In the genomic region with DNA sequence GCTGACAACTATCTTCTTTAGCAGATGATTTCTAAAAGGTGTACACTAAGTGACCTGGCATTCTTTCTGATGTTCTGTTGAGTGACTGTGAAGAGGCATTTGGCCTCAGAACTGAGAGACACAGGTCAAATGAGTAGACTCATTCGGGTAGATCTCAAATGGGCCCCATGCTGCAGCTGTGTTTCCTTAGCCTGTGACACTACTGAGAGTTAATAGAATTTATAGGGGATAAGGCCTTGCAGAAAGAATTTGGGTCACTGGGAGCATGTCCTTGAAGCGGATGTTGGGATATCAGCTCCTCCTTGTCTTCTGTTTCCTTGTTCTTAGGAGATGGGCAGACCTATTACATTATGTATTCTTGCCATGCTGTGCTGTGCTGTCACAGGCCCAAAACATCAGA, we compare ENCODE assay signal across 23 mouse cellular contexts.
DNase-seq lines count a peak whose midpoint lies in the region; ATAC-seq lines count a peak whose summit lies in the region.
"Had no signal": no experiment of that assay in that cellular context is flagged by ENCODE, and none has a peak within 500 bp of the region (broad histone marks: within the 10 kb centered on the region; RNA-seq: fewer than 3 reads in every experiment).

No protein-coding gene starts in this region.

- H3K4me1 ChIP-seq in kidney, embryonic 14.5 days (ENCODE audit: control insufficient read depth, insufficient read depth, low read length) = no peaks in the 10 kb centered on the region
- H3K4me1 ChIP-seq in midbrain, embryonic 11.5 days (ENCODE audit: control insufficient read depth, insufficient read depth, low read length) = no peaks in the 10 kb centered on the region
- no peaks in the 10 kb centered on the region for H3K4me1 ChIP-seq in midbrain, embryonic 16.5 days (ENCODE audit: control insufficient read depth, insufficient read depth, low read length)
- H3K4me1 ChIP-seq: heart, embryonic 10.5 days; heart, embryonic 13.5 days had no signal

- no peak overlapping the region for H3K9ac ChIP-seq in kidney, embryonic 14.5 days (ENCODE audit: low read depth, low read length)
- no peak overlapping the region for H3K9ac ChIP-seq in midbrain, embryonic 11.5 days (ENCODE audit: low read length)
- no peak overlapping the region for H3K9ac ChIP-seq in midbrain, embryonic 16.5 days (ENCODE audit: low read depth, low read length)
- H3K9ac ChIP-seq: forebrain, postnatal 0 days; heart, embryonic 13.5 days; hindbrain, embryonic 14.5 days had no signal

- no peaks in the 10 kb centered on the region for H3K27me3 ChIP-seq in kidney, embryonic 14.5 days (ENCODE audit: control insufficient read depth, insufficient read depth, low read length)
- no peaks in the 10 kb centered on the region for H3K27me3 ChIP-seq in midbrain, embryonic 11.5 days (ENCODE audit: control insufficient read depth, insufficient read depth, low read length)
- H3K27me3 ChIP-seq in midbrain, embryonic 16.5 days (ENCODE audit: control insufficient read depth, insufficient read depth, low read depth, low read length) = no peaks in the 10 kb centered on the region
- H3K27me3 ChIP-seq: heart, embryonic 13.5 days had no signal

- H3K4me2 ChIP-seq in kidney, embryonic 14.5 days (replicated peaks; ENCODE audit: low read depth, low read length) = no peak overlapping the region
- no peak overlapping the region for H3K4me2 ChIP-seq in midbrain, embryonic 11.5 days
- H3K4me2 ChIP-seq in midbrain, embryonic 16.5 days (ENCODE audit: low read length) = no peak overlapping the region
- H3K4me2 ChIP-seq: heart, embryonic 13.5 days; hindbrain, embryonic 14.5 days had no signal

- ATAC-seq in kidney, embryonic 14.5 days (ENCODE audit: low FRiP score, low TSS enrichment) = peak; percentile 49; the same call in 1 of the 2 replicates
- ATAC-seq in midbrain, embryonic 11.5 days (ENCODE audit: low FRiP score) = no peak
- no peak for ATAC-seq in midbrain, embryonic 16.5 days
- ATAC-seq in activated CD4-positive, CD25-positive, alpha-beta regulatory T cell, adult 4 months = no peak
- ATAC-seq: forebrain, embryonic 14.5 days; forebrain, postnatal 0 days had no signal

- H3K36me3 ChIP-seq in kidney, embryonic 14.5 days (ENCODE audit: control insufficient read depth, insufficient read depth, low read length) = no peaks in the 10 kb centered on the region
- H3K36me3 ChIP-seq in midbrain, embryonic 11.5 days (ENCODE audit: control insufficient read depth, insufficient read depth, low read length) = no peaks in the 10 kb centered on the region
- H3K36me3 ChIP-seq in midbrain, embryonic 16.5 days (ENCODE audit: control insufficient read depth, insufficient read depth, low read length) = no peaks in the 10 kb centered on the region
- H3K36me3 ChIP-seq: heart, embryonic 10.5 days; heart, embryonic 13.5 days had no signal

- no peak overlapping the region for H3K27ac ChIP-seq in kidney, embryonic 14.5 days (ENCODE audit: low read depth, low read length)
- H3K27ac ChIP-seq in midbrain, embryonic 11.5 days (ENCODE audit: low read depth, low read length) = no peak overlapping the region
- no peak overlapping the region for H3K27ac ChIP-seq in midbrain, embryonic 16.5 days (ENCODE audit: low read length)
- H3K27ac ChIP-seq: gastrocnemius, adult 2 months; heart, adult 2 months; heart, embryonic 10.5 days; heart, embryonic 13.5 days; hindbrain, embryonic 14.5 days had no signal

- H3K9me3 ChIP-seq in kidney, embryonic 14.5 days (ENCODE audit: control insufficient read depth, low read length) = no peaks in the 10 kb centered on the region
- no peaks in the 10 kb centered on the region for H3K9me3 ChIP-seq in midbrain, embryonic 11.5 days (ENCODE audit: control insufficient read depth, low read length)
- no peaks in the 10 kb centered on the region for H3K9me3 ChIP-seq in midbrain, embryonic 16.5 days (replicated peaks; ENCODE audit: control insufficient read depth, low read length, poor library complexity, severe bottlenecking)
- H3K9me3 ChIP-seq: heart, embryonic 10.5 days; heart, embryonic 13.5 days had no signal

- 29% methylated on average over 2 of the region's 2 CpGs for WGBS in kidney, embryonic 14.5 days
- 73% methylated on average over 2 of the region's 2 CpGs for WGBS in midbrain, embryonic 11.5 days
- 86% methylated on average over 2 of the region's 2 CpGs for WGBS in midbrain, embryonic 16.5 days

- peak; percentile 40 for DNase-seq in heart, adult 11 months
- DNase-seq in heart, adult 18-20 months = no peak
- DNase-seq in kidney, adult 8-10 months = no peak
- peak; percentile 39 for DNase-seq in midbrain, embryonic 11.5 days (ENCODE audit: low spot score, missing footprints)
- no peak for DNase-seq in left cerebral cortex, postnatal 10 days (ENCODE audit: extremely low spot score in 1 of 2, low spot score in 2 of 2)
- DNase-seq: adrenal gland, postnatal 10 days; adrenal gland, postnatal 36 days; cerebellum, adult 18-20 months; cerebellum, adult 9-10 months; cerebellum, postnatal 14 days; forebrain, postnatal 0 days; gastrocnemius, adult 2 months; gastrocnemius, postnatal 14 days; heart, adult 2 months; heart, postnatal 14 days; heart, postnatal 4 days had no signal

- no peak overlapping the region for H3K4me3 ChIP-seq in kidney, embryonic 14.5 days (ENCODE audit: low read length)
- no peak overlapping the region for H3K4me3 ChIP-seq in midbrain, embryonic 11.5 days (ENCODE audit: low read depth, low read length)
- H3K4me3 ChIP-seq in midbrain, embryonic 16.5 days (ENCODE audit: low read depth, low read length) = no peak overlapping the region
- H3K4me3 ChIP-seq: gastrocnemius, adult 2 months; heart, adult 2 months; heart, embryonic 10.5 days; heart, embryonic 13.5 days had no signal

- intact Hi-C loops in left cerebral cortex, postnatal 10 days (cut with DNase I) = no loop called here

Comparison
In these comparisons a context has a peak if more than half of its experiments do, and no peak if none do; other contexts are left out.
1. DNase-seq: peak in heart, adult 11 months (single experiment) and midbrain, embryonic 11.5 days (single experiment); none in heart, adult 18-20 months (0 of 2), kidney, adult 8-10 months (0 of 2) and left cerebral cortex, postnatal 10 days (0 of 2).